Mouse (Mus musculus): ENCODE results near the gene Zcchc14.

The Zcchc14 gene

GRCm38 (mm10) chr8:121585159-121585825 lies 67.4 kb downstream of the Zcchc14 start:
- DNase-seq (ENCODE audit: low read depth, low spot score), result peak; percentile 98

GRCm38 (mm10) chr8:121584730-121585129 lies 68.0 kb downstream of the Zcchc14 start:
- no peak for DNase-seq (ENCODE audit: low read depth, low spot score)

- DNase-seq (ENCODE audit: low read depth, low spot score), result no peak
These were observed 69.0 kb downstream of the Zcchc14 start for GRCm38 (mm10) chr8:121583653-121584052.

GRCm38 (mm10) chr8:121580465-121580864 lies 72.2 kb downstream of the Zcchc14 start:
- no peak for DNase-seq (ENCODE audit: low read depth, low spot score)

- peak; percentile 91 for DNase-seq (ENCODE audit: low read depth, low spot score)
These were observed 73.8 kb downstream of the Zcchc14 start, which contains the start of gene Fbxo31 for GRCm38 (mm10) chr8:121578676-121579451. Gene Fbxo31 (minus strand): TSS chr8:121578806.

- no peak for DNase-seq (ENCODE audit: low read depth, low spot score)
These were observed 74.7 kb downstream of the Zcchc14 start for GRCm38 (mm10) chr8:121577751-121578675.

GRCm38 (mm10) chr8:121575661-121576060 lies 77.0 kb downstream of the Zcchc14 start:
- no peak for DNase-seq (ENCODE audit: low read depth, low spot score)

- no peak for DNase-seq (ENCODE audit: low read depth, low spot score)
These were observed 79.4 kb downstream of the Zcchc14 start for GRCm38 (mm10) chr8:121573275-121573674.

- no peak for DNase-seq (ENCODE audit: low read depth, low spot score)
These were observed 80.6 kb downstream of the Zcchc14 start for GRCm38 (mm10) chr8:121572121-121572520.

GRCm38 (mm10) chr8:121570801-121571200 lies 81.9 kb downstream of the Zcchc14 start:
- DNase-seq (ENCODE audit: low read depth, low spot score), result no peak

- no peak for DNase-seq (ENCODE audit: low read depth, low spot score)
These were observed 82.4 kb downstream of the Zcchc14 start for GRCm38 (mm10) chr8:121570335-121570734.

GRCm38 (mm10) chr8:121568321-121568720 lies 84.4 kb downstream of the Zcchc14 start:
- no peak for DNase-seq (ENCODE audit: low read depth, low spot score)

GRCm38 (mm10) chr8:121563701-121564100 lies 89.0 kb downstream of the Zcchc14 start:
- no peak for DNase-seq (ENCODE audit: low read depth, low spot score)

GRCm38 (mm10) chr8:121562941-121563351 lies 89.8 kb downstream of the Zcchc14 start:
- no peak for DNase-seq (ENCODE audit: low read depth, low spot score)

GRCm38 (mm10) chr8:121561636-121562345 lies 90.9 kb downstream of the Zcchc14 start:
- DNase-seq (ENCODE audit: low read depth, low spot score), result no peak

- DNase-seq (ENCODE audit: low read depth, low spot score), result no peak
These were observed 92.1 kb downstream of the Zcchc14 start for GRCm38 (mm10) chr8:121560432-121561100.

GRCm38 (mm10) chr8:121559801-121560200 lies 92.9 kb downstream of the Zcchc14 start:
- no peak for DNase-seq (ENCODE audit: low read depth, low spot score)

- no peak for DNase-seq (ENCODE audit: low read depth, low spot score)
These were observed 94.2 kb downstream of the Zcchc14 start for GRCm38 (mm10) chr8:121558538-121558937.

GRCm38 (mm10) chr8:121557746-121558145 lies 95.0 kb downstream of the Zcchc14 start:
- DNase-seq (ENCODE audit: low read depth, low spot score), result no peak

- DNase-seq (ENCODE audit: low read depth, low spot score), result no peak
These were observed 98.7 kb downstream of the Zcchc14 start for GRCm38 (mm10) chr8:121553831-121554475.
